Mouse (Mus musculus) duodenum, adult 2 months (tissue): ENCODE data around the gene Gpr108. TPM values are rescaled to one million over a fixed set of nuclear protein-coding genes. Genes with fewer than 3 reads are reported as not detected.

Experiments
- polyA plus RNA-seq: library from polyadenylated mRNA; depleted of rRNA; stranded (reverse); fragments of >200 nt; gene quantifications from 2 replicates; pipeline ENCODE4 v1.2.3, GENCODE M21; 2012; ENCODE audit warnings: low replicate concordance; rRNA removed

The Gpr108 gene
- 33.8 and 37.6 TPM in 2 replicates for polyA plus RNA-seq

DNA sequence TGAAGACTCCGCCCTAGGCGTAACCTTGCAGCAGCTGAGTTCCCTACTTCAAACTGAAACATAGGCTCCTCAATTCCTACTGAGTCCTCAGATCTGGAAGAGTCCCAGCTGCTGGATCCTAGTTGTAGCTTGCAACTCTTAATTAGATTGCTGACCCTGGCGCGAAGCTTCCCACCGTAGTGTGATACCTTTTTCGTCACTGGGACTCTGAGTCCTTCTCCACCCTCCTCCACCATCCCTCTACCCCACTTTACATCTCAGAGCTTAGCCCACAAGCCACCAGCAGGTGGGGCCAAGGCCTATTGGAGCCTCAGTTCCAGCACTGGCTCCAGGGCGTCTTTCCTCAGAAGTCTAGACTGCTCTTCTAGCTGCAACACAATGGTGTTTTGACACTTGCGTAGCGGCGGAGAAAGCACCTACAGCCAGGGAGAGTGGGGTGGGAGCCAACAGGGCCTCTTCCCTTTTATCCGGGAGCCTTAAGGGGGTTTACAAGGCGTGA lies at the start of gene Gpr108:
Gene Gpr108 (minus strand): TSS at position 246 of the 499 bp plus-strand sequence.

DNA sequence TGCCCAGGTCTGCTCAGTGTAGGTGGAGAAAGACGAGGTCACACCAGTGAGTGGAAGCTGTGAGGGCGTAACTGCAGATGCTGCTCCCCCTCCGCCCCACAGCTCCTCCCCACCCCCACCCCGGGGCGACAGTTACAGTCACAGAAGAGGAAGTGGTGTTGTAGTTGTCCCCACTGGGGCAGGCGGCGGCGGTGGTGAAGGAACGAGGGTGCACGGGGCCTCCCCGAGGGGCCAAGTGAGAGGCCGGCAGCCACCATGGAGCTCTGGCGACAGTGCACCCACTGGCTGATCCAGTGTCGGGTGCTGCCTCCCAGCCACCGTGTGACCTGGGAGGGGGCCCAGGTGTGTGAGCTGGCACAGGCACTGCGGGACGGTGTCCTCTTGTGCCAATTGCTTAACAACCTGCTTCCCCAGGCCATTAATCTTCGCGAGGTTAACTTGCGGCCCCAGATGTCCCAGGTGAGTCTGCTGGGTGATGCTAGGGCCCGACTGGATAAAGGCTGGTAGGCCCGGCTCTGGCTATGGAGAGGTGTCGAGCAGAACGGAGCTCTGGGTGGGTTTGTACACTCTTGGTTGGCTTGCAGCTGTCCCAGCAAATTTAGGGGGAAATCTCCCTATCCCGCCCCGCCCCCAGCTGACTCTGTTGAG lies 30.8 kb upstream of the Gpr108 start, which contains the start of gene Vav1:
Gene Vav1 (plus strand): TSS at position 158 of the 648 bp plus-strand sequence.

DNA sequence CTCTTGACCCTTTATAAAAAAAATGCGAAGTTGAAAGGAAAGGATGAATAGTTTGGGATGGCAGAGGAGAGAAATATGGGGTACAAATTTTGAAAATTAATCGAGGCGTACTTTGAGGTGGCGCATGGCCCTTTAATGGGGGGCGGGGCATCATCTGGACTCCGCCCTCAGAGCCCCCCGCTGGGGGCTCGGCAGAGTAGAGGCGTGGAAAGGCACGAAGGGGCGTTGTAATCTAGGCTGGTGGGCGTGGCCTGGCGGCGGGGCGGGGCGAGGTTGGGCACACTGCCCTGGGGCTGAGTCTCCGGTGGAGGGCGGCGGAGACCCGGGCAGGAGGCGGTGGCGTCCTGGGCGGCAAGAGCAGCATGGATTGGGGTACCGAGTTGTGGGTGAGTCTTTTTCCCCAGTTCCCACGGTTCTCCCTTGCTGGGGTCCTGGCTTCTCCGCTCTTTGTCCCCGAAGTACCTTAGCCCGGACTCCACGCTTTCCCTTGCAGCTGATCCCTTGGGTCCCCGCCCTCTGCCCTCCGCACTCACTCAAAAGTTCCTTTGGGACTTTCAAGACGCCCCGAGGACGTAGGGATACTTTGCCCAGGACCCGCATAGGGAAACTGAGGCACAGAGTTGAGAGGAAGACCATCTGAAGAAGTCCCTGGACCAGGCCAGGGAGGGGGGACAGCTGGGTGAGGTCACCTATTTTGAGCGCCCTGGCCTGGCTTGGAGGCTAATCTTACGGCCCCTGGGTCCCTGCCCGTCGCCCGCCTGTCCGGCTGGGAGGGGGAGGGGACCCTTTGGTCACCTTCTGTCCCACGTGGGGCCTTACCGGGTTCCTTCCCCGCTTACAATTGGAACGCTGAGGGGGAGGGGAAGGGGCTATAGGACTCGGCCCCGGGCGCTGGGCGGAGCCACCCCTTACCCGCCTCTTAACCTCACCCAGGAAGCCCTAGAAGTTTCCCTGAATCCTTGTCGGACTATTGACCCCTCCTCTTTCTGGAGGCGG lies 1.2 kb upstream of the Gpr108 start, which contains the start of gene Trip10:
Gene Trip10 (plus strand): TSS at position 270 of the 996 bp plus-strand sequence.

DNA sequence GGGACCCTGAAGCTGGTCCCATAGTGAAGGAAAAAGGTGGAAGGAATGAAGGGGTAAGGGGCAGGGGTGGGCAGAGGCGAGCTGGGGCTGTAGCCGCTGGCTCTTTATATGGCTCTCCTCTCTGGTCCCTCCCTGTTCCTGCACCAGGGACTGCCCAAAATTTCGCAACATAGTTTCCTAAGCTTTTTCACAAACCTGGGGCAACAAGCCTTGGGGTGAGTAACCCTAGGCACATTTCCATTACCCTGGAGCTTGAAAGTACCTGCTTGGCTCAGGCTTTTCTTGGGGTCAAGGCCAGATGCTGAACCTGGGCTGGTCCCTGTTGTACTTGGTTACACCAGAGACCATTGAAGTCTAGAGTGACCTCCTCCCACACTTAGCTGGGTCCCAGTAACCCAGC lies 20.2 kb downstream of the Gpr108 start, which contains the start of gene C3:
Gene C3 (minus strand): TSS at position 123 of the 400 bp plus-strand sequence.

DNA sequence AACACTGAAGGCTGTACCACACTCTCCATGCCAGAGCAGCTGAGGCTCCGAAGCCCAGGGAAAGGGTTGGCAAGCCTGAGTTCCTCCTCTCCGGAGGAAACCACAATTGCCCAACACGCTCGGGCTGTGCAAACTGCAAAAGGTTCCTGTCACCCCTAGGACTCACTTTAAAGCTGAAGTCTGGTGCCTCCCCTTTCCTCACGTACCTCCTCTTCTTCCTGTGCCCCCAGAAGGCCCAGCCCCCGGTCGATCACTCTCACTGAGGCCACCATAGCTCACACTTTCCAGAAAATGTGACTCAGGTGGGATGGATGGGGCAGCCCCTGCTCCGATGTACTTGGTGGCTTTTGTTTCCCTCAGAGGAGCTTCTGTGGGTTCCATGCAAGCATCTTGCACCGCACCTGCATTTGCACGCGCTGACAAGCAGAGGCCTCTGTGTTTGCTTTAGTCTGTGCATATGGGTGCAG lies 54.2 kb downstream of the Gpr108 start, which contains the start of gene Tnfsf14:
Gene Tnfsf14 (minus strand): TSS at position 137 of the 467 bp plus-strand sequence.

Other genes with a start within 250 kb of the Gpr108 start
- gene Pspn, start 248.4 kb downstream of the Gpr108 start, polyA plus RNA-seq = not detected in 2 replicates
- 30.4 and 34.6 TPM in 2 replicates for gene Gtf2f1, start 237.2 kb downstream of the Gpr108 start, polyA plus RNA-seq
- 0.08 TPM in 1 of 2 replicates, not detected in the other for gene Gm17949, start 237.0 kb downstream of the Gpr108 start, polyA plus RNA-seq
- gene Khsrp, start 216.9 kb downstream of the Gpr108 start, polyA plus RNA-seq = 64.2 and 89.1 TPM in 2 replicates
- not detected in 2 replicates for gene Slc25a41, start 206.8 kb downstream of the Gpr108 start, polyA plus RNA-seq
- 197 and 435 TPM in 2 replicates for gene Crb3, start 189.3 kb downstream of the Gpr108 start, polyA plus RNA-seq
- 9.4 and 27.8 TPM in 2 replicates for gene Slc25a23, start 188.6 kb downstream of the Gpr108 start, polyA plus RNA-seq
- 4.4 and 7.5 TPM in 2 replicates for gene Dennd1c, start 169.9 kb downstream of the Gpr108 start, polyA plus RNA-seq
- 2.2 and 4.6 TPM in 2 replicates for gene Tubb4a, start 160.7 kb downstream of the Gpr108 start, polyA plus RNA-seq
- gene Tnfsf9, start 143.1 kb downstream of the Gpr108 start, polyA plus RNA-seq = 1.7 and 2.6 TPM in 2 replicates
- gene Cd70, start 98.7 kb downstream of the Gpr108 start, polyA plus RNA-seq = not detected in 2 replicates
- 0.14 and 0.63 TPM in 2 replicates for gene Tnfsf14, start 54.3 kb downstream of the Gpr108 start, polyA plus RNA-seq
- 7.7 and 16.0 TPM in 2 replicates for gene C3, start 20.3 kb downstream of the Gpr108 start, polyA plus RNA-seq
- gene Trip10, start 1.0 kb upstream of the Gpr108 start, polyA plus RNA-seq = 21.5 and 25.0 TPM in 2 replicates
- gene Vav1, start 30.7 kb upstream of the Gpr108 start, polyA plus RNA-seq = 1.3 and 1.6 TPM in 2 replicates
- gene Adgre1, start 110.2 kb upstream of the Gpr108 start, polyA plus RNA-seq = 1.7 and 2.6 TPM in 2 replicates